Mouse (Mus musculus) hindbrain, embryonic 13.5 days (tissue): Measurements from ENCODE around the gene Zfp568. TPM values are rescaled to one million over a fixed set of nuclear protein-coding genes. Genes with fewer than 3 reads are reported as not detected.

Source experiments
- ATAC-seq: fragments of 200-750 bp; cut with Nextera tagmentation; 2 replicates; pipeline ENCODE4 v1.8.0; 2017; ENCODE audit warnings: moderate TSS enrichment; ENCODE audit not compliant: low FRiP score
- H3K27ac ChIP-seq: fragments of 300-500 bp; sonication (generic); 2 replicates; pipeline ENCODE4 v1.5.1; 2015; ENCODE audit warnings: inconsistent platforms, mild to moderate bottlenecking, moderate library complexity
- H3K27me3 ChIP-seq: fragments of 300-500 bp; sonication (generic); 2 replicates; pipeline ENCODE4 v1.6.1; 2015; ENCODE audit warnings: mild to moderate bottlenecking, inconsistent platforms
- H3K36me3 ChIP-seq: fragments of 300-500 bp; sonication (generic); 2 replicates; pipeline ENCODE4 v1.6.1; 2015; ENCODE audit warnings: mild to moderate bottlenecking, inconsistent platforms
- H3K4me1 ChIP-seq: fragments of 300-500 bp; sonication (generic); replicated peaks from 2 replicates; pipeline ENCODE4 v1.6.1; 2015; ENCODE audit warnings: inconsistent platforms
- H3K4me2 ChIP-seq: fragments of 300-500 bp; sonication (generic); 2 replicates; pipeline ENCODE4 v1.6.1; 2015; ENCODE audit warnings: inconsistent platforms, mild to moderate bottlenecking, moderate library complexity
- H3K4me3 ChIP-seq: fragments of 300-500 bp; sonication (generic); 2 replicates; pipeline ENCODE4 v1.5.1; 2015; ENCODE audit warnings: mild to moderate bottlenecking, inconsistent platforms
- H3K9ac ChIP-seq: fragments of 300-500 bp; sonication (generic); 2 replicates; pipeline ENCODE4 v1.6.1; 2015; ENCODE audit warnings: mild to moderate bottlenecking, inconsistent platforms
- H3K9me3 ChIP-seq: fragments of 300-500 bp; sonication (generic); 2 replicates; pipeline ENCODE4 v1.6.1; 2016; ENCODE audit warnings: inconsistent platforms
- WGBS: fragments of 180-500 bp; shearing (Covaris S2); methylation state at CpG from one replicate; pipeline ENCODE4 v1.1.7; 2015; 5-methylcytosine and 5-hydroxymethylcytosine counted together
- polyA plus RNA-seq: library from polyadenylated mRNA; unstranded; fragments of >200 nt; fragmentation: Nextera tagmentation; extraction: Ambion mirVana; gene quantifications from 2 replicates; pipeline ENCODE4 v1.2.1, GENCODE M21; 2015

Gene Zfp568
- polyA plus RNA-seq, 1 experiment from 2014 or later, result 5.5 TPM

DNA sequence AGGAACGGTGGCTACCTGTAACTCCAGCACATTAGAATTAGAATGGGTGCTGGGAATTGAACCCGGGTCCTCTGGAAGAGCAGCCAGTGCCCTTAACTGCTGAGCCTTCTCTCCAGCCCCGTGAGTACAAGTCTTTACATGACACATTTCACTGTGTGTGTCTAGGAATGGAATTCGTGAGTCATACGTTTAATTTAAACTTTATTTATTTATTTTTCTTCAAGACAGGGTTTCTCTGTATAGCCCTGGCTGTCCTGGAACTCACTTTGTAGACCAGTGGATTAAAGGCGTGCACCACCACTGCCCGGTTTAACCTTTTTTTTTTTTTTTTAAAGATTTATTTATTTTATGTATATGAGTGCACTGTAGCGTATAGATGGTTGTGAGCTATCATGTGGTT, 11.4 kb downstream of the Zfp568 start:
- whole genome bisulfite sequencing, result 92% methylated on average over 8 of the region's 8 CpGs
- no peak overlapping the region for H3K27ac ChIP-seq
- H3K4me1 ChIP-seq, result no peaks in the 10 kb centered on the region
- no peak overlapping the region for H3K9ac ChIP-seq
- H3K4me3 ChIP-seq, result no peak overlapping the region
- H3K4me2 ChIP-seq, result no peak overlapping the region
- H3K36me3 ChIP-seq, result peaks cover 87% of the 10 kb centered on the region
- ATAC-seq, result no peak
- H3K9me3 ChIP-seq, result no peaks in the 10 kb centered on the region
- no peaks in the 10 kb centered on the region for H3K27me3 ChIP-seq

- Histone ChIP-seq H3K27me3 (no peaks in the 10 kb centered on the region), H3K9ac (no peak overlapping the region), H3K4me3 (no peak overlapping the region), H3K9me3 (no peaks in the 10 kb centered on the region), H3K4me1 (no peaks in the 10 kb centered on the region), H3K27ac (no peak overlapping the region), H3K36me3 (peaks cover 57% of the 10 kb centered on the region), H3K4me2 (no peak overlapping the region)
- 92% methylated on average over 5 of the region's 5 CpGs for WGBS
- ATAC-seq, result no peak
These were observed 16.8 kb downstream of the Zfp568 start for GRCm38 (mm10) chr7:30000601-30001000.

GRCm38 (mm10) chr7:30007601-30008000, 23.8 kb downstream of the Zfp568 start:
- Histone ChIP-seq H3K9ac (no peak overlapping the region), H3K27me3 (no peaks in the 10 kb centered on the region), H3K4me3 (no peak overlapping the region), H3K4me2 (no peak overlapping the region), H3K9me3 (no peaks in the 10 kb centered on the region), H3K36me3 (peaks cover 12% of the 10 kb centered on the region), H3K4me1 (peaks cover 38% of the 10 kb centered on the region), H3K27ac (no peak overlapping the region)
- no peak for ATAC-seq
- 100% methylated on average over 1 of the region's 1 CpGs for WGBS

DNA sequence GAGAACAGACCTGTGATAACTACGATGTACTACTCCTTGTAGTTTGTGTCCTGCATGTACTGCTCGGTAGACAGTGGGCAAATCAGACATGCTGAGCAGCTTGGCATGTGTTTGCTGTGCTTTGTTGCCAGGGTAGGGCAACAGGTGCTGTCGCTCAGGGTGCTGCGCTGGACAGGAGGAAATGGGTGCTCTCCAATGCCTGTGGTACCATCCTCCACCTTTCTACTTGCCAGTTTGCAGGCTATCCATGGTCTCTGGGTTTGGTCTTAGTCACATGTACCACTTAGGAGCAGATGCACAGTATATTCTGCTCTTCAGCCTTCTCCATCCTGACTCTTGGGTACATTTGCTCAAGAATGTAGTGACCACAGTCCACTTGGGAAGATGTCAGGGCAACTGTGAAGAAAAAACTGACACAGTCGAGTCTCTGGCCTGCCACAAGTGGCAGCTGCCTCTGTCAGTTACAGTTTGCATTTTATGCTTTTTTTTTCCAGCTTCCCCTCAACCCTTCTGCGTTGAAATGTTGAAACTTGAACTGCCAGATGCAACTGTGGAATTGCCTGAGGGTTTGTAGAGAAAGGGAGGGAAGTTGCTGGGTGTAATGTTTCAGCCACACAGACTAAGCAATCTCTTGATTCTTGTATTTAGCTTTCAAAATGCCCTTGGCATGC, 24.4 kb downstream of the Zfp568 start:
- H3K4me2 ChIP-seq, result no peak overlapping the region
- H3K4me1 ChIP-seq, result peaks cover 40% of the 10 kb centered on the region
- H3K36me3 ChIP-seq, result peaks cover 8% of the 10 kb centered on the region; the same call in 1 of the 2 replicates
- ATAC-seq, result no peak
- H3K27ac ChIP-seq, result 0 out of 2 replicates have a peak overlapping the region, but pooled peaks have one; percentile 18
- no peaks in the 10 kb centered on the region for H3K9me3 ChIP-seq
- H3K9ac ChIP-seq, result 0 out of 2 replicates have a peak overlapping the region, but pooled peaks have one; percentile 24
- WGBS, result 76% methylated on average over 6 of the region's 6 CpGs
- H3K27me3 ChIP-seq, result no peaks in the 10 kb centered on the region
- H3K4me3 ChIP-seq, result no peak overlapping the region

DNA sequence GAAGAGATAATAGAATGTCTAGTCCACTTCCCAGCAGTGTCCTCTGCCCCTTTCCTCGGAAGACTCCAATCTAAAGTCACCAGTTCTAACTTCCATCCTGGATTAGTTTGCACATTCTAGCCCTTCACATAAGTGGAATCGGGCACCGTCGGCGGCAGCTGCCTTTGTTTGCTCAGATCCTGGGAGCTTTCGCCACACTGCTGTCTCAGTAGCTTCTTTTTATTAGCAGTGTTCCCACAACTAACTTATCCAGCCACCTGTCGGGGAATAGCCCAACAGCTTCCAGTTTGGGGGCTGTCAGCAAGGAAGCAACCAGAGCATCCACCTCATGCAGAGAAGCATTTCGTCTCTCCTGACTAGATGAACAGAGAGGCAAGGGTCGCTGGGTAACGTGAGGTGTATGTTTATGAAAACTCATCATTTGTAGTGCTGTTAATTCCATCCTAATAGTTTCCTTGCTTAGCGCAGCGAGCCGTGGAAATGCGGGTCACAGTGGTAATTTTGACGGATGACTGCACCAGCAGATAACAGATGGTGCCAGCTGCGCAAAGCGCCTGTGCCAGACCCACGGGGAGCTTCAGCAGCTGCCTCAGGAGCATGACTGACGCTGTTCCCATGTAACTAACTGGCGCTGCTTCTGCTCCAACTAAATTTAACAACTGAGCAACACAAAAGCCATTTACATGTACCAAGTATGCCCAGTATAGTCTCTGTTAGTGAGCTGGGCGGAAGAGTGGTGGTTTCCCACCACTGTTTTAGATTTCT, 25.7 kb downstream of the Zfp568 start:
- no peaks in the 10 kb centered on the region for H3K27me3 ChIP-seq
- peak; percentile 73 for ATAC-seq
- peak overlapping the region; percentile 35 for H3K4me2 ChIP-seq
- H3K9ac ChIP-seq, result peak overlapping the region; percentile 39; the same call in 1 of the 2 replicates
- peaks cover 42% of the 10 kb centered on the region for H3K4me1 ChIP-seq
- H3K9me3 ChIP-seq, result no peaks in the 10 kb centered on the region
- no peak overlapping the region for H3K4me3 ChIP-seq
- peaks cover 17% of the 10 kb centered on the region for H3K36me3 ChIP-seq
- H3K27ac ChIP-seq, result peak overlapping the region; percentile 13
- WGBS, result 38% methylated on average over 21 of the region's 21 CpGs

DNA sequence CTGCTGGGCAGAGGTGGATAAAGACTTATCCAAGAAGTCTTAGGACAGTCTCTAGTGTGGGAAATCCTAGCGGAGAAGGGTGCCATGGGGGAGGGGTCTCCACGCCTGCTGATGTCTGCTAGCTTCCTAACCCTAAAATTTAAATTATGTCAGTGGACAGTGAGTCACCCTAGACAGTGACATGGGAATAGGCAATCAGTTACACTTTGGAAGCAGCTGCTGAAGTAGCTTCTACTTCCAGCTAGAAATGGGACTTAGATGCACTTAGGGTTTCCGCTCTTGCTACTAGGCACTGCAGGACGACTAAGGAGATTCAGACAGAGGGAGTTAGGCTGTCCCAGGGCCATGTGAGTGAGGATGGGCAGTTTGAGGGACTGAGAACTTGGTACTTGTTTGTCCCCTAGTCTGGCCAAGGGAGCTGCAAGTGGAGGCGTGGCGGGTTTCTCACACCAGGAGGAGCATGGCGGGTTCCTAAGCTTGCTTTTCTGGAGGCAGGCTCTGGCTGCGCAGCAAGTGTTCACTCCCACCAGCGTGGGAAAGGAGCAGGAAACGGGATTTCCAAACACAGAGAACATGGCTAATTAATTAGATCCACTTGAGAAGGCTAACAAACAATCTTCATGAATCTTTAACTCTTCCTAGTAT, 26.9 kb downstream of the Zfp568 start:
- ATAC-seq, result no peak
- Histone ChIP-seq H3K4me3 (no peak overlapping the region), H3K4me2 (no peak overlapping the region), H3K27ac (no peak overlapping the region), H3K9me3 (no peaks in the 10 kb centered on the region), H3K4me1 (peaks cover 42% of the 10 kb centered on the region), H3K9ac (no peak overlapping the region; the same call in 1 of the 2 replicates), H3K27me3 (no peaks in the 10 kb centered on the region), H3K36me3 (peaks cover 27% of the 10 kb centered on the region)
- whole genome bisulfite sequencing, result 80% methylated on average over 10 of the region's 10 CpGs

- 0 out of 2 replicates have a peak, but pooled peaks have one; percentile 14 for ATAC-seq
- H3K27me3 ChIP-seq, result no peaks in the 10 kb centered on the region
- peaks cover 41% of the 10 kb centered on the region for H3K4me1 ChIP-seq
- H3K9me3 ChIP-seq, result no peaks in the 10 kb centered on the region
- WGBS, result 80% methylated on average over 4 of the region's 4 CpGs
- H3K27ac ChIP-seq, result no peak overlapping the region; the same call in 1 of the 2 replicates
- no peak overlapping the region for H3K4me2 ChIP-seq
- H3K9ac ChIP-seq, result no peak overlapping the region; the same call in 1 of the 2 replicates
- no peak overlapping the region for H3K4me3 ChIP-seq
- H3K36me3 ChIP-seq, result peaks cover 42% of the 10 kb centered on the region
These were observed 29.2 kb downstream of the Zfp568 start for GRCm38 (mm10) chr7:30012956-30013363.

GRCm38 (mm10) chr7:30017226-30017625, 33.5 kb downstream of the Zfp568 start:
- 88% methylated on average over 6 of the region's 6 CpGs for WGBS
- Histone ChIP-seq H3K27me3 (no peaks in the 10 kb centered on the region), H3K36me3 (peaks cover 71% of the 10 kb centered on the region), H3K4me3 (no peak overlapping the region), H3K9me3 (no peaks in the 10 kb centered on the region), H3K9ac (no peak overlapping the region), H3K4me2 (no peak overlapping the region), H3K4me1 (0 out of 2 replicates have a peak, but pooled peaks cover 4% of the 10 kb centered on the region), H3K27ac (no peak overlapping the region)
- no peak for ATAC-seq

DNA sequence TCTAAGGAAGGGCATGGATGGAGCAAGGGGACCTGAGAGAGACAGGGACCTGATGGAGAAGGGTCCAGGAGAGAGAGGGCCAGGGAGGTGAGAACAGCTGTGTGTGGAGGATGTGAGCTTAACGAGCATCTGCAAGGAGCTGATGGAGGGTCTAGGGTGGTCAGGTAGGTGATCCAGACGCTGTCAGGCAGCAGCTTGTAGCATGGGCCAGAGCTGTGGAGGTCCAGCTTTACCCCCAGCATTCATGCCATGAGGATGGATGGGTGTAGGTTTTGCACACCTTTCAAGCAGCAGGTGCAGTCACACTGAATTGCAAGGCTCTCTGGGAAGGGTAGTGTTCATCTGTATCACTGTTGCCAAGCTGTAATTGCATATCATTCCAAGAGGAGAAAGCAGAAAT, 35.8 kb downstream of the Zfp568 start:
- no peak for ATAC-seq
- no peak overlapping the region for H3K4me2 ChIP-seq
- no peak overlapping the region for H3K4me3 ChIP-seq
- WGBS, result 100% methylated on average over 2 of the region's 2 CpGs
- no peaks in the 10 kb centered on the region for H3K9me3 ChIP-seq
- H3K9ac ChIP-seq, result no peak overlapping the region
- no peaks in the 10 kb centered on the region for H3K4me1 ChIP-seq
- H3K27me3 ChIP-seq, result no peaks in the 10 kb centered on the region
- H3K27ac ChIP-seq, result no peak overlapping the region
- peaks cover 84% of the 10 kb centered on the region for H3K36me3 ChIP-seq

- Histone ChIP-seq H3K4me3 (no peak overlapping the region), H3K9ac (no peak overlapping the region), H3K27me3 (no peaks in the 10 kb centered on the region), H3K4me2 (no peak overlapping the region), H3K27ac (no peak overlapping the region), H3K4me1 (no peaks in the 10 kb centered on the region), H3K9me3 (no peaks in the 10 kb centered on the region), H3K36me3 (peaks cover 78% of the 10 kb centered on the region)
- 97% methylated on average over 9 of the region's 9 CpGs for WGBS
- no peak for ATAC-seq
These were observed 39.6 kb downstream of the Zfp568 start for GRCm38 (mm10) chr7:30023324-30023723.

DNA sequence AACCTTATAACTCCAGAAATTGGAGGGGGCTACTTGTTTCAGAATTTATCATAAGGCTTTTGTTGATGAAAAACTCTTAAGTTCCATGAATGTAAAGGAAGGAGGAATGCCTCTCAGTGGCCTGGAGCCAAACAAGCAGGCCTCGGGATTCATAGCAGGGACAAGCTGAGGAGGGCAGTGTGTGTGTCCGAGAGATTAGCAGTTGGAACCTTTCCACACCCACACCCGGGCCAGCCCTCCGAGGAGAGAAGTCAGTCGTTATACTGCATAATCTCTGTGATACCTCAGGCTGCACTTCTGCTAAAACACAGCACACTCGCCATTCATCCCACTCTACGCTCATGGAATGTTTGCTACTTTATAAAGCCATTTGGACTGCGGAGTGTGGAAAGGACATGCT, 40.0 kb downstream of the Zfp568 start:
- Histone ChIP-seq H3K36me3 (peaks cover 75% of the 10 kb centered on the region), H3K9ac (no peak overlapping the region), H3K4me2 (no peak overlapping the region), H3K4me1 (no peaks in the 10 kb centered on the region), H3K4me3 (no peak overlapping the region), H3K27ac (no peak overlapping the region), H3K27me3 (no peaks in the 10 kb centered on the region), H3K9me3 (no peaks in the 10 kb centered on the region)
- no peak for ATAC-seq
- 93% methylated on average over 8 of the region's 8 CpGs for WGBS

DNA sequence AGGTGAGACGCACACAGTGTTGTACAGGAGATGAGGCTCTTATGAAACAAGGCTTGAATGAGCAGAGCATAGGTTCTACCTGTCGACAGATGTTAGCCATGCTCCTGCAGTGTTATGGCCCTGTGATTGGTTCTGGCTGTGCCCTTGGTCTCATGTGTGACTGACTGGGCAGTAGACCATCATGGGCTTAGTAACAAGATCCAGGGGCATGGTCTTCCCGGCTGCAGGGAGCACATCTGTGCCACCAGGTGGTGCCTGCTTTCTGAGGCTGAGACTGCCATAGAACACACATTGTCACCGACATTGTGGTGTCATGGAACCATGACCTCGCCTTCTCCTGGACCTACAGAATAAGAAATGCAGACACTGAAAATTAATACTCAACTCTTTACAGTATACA, 41.6 kb downstream of the Zfp568 start:
- Histone ChIP-seq H3K27me3 (no peaks in the 10 kb centered on the region), H3K9ac (no peak overlapping the region), H3K9me3 (no peaks in the 10 kb centered on the region), H3K4me2 (no peak overlapping the region), H3K27ac (no peak overlapping the region), H3K4me3 (no peak overlapping the region), H3K36me3 (peaks cover 64% of the 10 kb centered on the region), H3K4me1 (no peaks in the 10 kb centered on the region)
- ATAC-seq, result no peak
- 85% methylated on average over 5 of the region's 5 CpGs for WGBS
